Mouse (Mus musculus): ENCODE results near the gene Mrgpra6.

GRCm38 (mm10) chr7:47252770-47253169 lies 48.0 kb upstream of the Mrgpra6 start, which contains the start of gene Mrgpra9:
- TF ChIP-seq CTCF (IDR thresholded peaks at IDR 0.05): no peak
- TF ChIP-seq POLR2A (IDR thresholded peaks at IDR 0.05; ENCODE audit: insufficient read depth, low read depth, low read length): no peak

Measured in heart, adult 2 months (tissue).